Mouse (Mus musculus) cerebellum, adult 11 months (tissue): ENCODE results near the gene Xrra1.
"Not testable (repeated sequence)": the region's sequence is repeated elsewhere in the genome, so short reads cannot be mapped to it uniquely, and the experiment has no call there.

Experiments used
- DNase-seq: peaks from one replicate; pipeline ENCODE4 v3.0.0; 2022

The Xrra1 gene

DNA sequence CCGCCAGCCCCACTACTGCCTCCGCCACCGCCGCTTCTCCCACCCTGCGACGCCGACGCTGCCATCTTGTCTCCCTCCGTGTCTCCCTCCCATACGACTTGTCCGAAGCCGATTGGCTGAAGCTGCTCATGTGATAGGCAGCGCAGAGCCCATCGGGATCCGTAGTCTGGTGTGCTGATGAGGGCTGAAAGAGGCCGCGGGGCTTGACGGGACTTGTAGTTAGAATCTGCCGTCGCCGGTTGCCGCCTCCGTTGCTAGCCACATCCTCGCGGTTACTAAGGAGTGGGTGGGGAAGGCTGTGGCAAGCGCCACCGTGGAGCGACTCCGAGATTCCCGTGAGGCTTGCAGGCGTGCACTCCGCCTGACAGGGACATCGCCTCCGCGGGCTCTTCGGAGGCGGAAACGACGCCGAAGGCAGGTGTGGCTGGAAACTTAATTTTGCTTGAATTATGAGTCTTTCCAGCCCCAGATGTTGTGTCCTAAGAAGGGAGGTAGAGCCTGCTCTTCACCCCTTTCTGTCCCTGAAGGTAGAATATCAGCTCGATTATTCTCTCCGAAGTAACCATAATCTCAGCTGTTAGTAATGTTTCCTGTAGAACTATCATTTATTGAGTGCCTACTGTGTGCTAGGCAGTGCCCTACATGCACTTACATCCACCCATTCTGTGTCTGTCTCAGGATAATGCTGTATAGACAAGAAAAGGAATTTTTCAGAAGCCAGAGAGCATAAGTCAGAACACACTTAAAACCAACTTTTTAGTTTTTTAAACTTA is at the start of gene Xrra1:
Gene Xrra1, plus strand, starts transcription at position 304 of the 773 bp plus-strand sequence.
- peak; percentile 94 for DNase-seq

DNA sequence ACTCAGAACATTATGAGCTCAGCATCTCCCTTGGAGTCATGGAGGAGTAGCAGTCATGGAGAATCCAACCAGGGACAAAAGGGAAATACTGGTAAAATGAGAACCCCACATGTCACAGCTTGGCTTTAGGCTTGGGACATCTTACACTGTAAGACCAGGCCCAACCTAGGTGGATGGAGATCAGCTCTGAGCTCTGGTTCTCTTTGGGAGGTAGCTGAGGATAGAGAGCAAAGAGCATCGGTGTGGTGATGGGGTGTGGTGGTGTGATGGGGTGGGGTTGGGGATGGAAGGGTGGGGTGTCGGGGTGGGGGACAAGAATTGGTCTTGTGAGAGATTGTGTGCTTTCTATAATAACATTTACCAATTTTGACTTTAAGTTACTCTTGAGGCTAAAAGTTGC is 48.1 kb upstream of the Xrra1 start:
- no peak for DNase-seq

DNA sequence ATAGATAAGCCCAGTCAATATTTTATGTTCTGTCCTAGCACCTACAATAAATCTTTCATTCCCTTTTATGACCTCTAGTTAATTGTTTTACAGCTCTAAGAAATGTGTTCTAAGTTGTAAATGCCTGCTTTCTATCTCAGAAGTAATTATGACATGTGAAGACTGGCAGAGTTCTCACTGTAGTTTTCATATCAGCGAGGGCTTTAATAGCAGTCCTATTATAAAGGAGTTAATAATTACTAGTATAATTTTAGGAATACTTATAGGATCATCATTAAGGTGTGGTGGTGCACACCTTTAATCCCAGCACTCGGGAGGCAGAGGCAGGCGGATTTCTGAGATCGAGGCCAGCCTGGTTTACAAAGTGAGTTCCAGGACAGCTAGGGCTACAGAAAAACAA is 47.3 kb upstream of the Xrra1 start:
- DNase-seq, result no peak

DNA sequence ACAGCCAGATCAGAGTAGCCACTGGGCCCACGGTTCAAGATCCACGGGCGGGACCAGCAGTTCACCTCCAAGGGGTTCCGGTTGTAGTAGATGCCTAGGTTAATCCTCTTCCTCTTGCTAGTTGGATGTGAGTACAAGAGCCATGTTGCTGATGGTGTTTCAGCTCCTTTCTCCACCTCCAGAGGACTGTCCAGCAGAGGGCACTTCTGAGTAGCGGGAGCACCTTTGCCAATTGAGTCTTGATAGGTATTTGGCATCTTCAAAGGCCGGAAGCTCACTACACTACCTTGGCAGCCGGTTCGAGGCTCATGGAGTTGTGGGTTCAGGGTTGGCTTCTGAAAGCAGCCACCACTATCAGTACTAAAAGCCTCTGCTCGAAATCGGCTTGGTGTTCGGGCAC is 45.5 kb upstream of the Xrra1 start:
- peak; percentile 21 for DNase-seq

DNA sequence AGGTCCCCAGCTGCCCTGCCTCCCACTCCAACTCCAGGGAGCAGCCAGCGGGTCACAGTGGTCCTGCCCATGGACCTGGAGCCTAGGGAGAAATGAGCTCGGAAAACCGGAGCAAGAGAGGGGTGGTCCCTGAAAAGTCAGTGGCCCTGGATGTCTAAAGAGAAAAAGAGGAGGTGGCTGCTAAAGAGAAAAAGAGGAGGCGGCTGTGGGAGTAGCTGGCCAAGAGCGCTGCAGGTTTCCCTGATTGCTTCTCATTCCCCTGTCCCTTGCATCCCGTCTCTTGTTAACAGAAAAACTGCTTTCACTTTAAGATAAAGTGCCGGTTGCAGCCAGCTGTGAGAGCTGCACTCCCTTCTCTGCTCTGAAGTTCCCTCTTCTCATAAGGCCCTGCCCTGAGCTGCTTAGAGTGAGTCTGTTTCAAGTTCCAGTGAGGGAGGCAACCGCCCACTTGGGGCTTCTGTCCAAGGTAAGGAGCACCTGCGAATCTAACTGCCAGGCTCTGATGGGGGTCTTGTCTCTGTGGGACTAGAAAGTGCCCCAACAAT is 40.7 kb upstream of the Xrra1 start:
- not testable (repeated sequence) for DNase-seq

DNA sequence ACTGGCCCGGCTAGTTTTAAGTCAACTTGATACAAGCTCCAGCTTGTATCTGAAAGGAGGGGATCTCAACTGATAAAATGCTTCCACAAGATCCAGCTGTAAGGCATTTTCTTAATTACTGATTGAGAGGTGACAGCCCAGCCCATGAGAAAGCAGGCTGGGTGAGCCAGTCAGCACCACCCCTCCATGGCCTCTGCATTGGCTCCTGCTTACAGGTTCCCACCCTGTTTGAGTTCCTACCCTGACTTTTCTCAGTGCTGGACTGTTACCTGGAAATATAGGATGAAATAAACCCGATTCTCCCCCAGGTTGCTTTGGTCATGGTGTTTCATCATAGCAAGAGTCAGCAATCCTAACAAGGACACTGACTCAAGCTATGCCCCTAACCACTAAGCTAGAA is 37.0 kb upstream of the Xrra1 start:
- DNase-seq, result no peak

DNA sequence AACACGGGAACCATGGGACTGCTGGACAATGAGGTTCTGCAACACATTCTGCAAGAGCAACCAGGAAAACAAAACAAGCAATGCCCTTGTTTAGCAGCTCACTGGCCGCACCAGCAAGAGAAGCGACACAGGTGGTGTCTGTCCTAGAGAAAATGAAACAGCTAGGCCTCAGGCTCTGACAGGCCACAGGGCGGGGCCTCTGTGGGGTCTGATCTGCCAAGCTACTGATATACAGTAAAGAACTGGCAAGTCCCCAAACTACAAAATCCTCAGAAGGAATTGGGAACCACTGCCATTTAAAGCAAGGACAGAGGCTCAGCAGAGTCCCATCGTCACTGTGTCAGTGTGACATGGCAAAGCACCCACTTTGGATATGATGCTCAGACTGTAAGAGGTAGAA is 36.5 kb upstream of the Xrra1 start:
- no peak for DNase-seq

DNA sequence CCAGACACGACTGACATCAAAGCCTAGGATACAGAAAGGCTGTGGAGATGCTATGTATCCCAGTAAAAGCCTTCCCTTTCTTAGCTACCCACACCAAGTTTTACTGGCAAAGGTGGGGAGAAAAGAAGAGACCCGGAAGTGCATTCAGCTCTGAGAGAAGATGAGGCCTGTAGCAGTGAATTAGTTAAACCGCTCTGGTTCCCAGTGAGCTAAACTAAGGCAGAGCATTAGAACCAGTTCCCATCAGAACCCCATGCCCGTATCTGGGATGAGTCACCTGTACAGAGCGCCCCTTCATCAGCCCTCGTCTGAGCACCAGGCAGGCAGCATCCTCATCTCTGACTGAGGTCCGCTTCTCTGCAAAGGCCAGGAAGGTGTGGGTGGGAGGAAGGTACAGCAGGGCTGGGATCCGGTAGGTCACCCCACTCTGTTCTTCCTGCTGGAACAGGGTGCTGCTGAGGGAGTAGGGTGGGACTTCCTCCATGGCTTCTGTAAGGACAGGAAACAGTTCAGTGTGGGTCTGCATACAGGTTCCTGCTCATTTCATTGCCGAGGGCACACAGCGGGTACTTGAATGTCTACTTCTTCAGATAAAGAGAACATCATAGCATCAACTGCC is 35.8 kb upstream of the Xrra1 start:
- DNase-seq, result no peak

DNA sequence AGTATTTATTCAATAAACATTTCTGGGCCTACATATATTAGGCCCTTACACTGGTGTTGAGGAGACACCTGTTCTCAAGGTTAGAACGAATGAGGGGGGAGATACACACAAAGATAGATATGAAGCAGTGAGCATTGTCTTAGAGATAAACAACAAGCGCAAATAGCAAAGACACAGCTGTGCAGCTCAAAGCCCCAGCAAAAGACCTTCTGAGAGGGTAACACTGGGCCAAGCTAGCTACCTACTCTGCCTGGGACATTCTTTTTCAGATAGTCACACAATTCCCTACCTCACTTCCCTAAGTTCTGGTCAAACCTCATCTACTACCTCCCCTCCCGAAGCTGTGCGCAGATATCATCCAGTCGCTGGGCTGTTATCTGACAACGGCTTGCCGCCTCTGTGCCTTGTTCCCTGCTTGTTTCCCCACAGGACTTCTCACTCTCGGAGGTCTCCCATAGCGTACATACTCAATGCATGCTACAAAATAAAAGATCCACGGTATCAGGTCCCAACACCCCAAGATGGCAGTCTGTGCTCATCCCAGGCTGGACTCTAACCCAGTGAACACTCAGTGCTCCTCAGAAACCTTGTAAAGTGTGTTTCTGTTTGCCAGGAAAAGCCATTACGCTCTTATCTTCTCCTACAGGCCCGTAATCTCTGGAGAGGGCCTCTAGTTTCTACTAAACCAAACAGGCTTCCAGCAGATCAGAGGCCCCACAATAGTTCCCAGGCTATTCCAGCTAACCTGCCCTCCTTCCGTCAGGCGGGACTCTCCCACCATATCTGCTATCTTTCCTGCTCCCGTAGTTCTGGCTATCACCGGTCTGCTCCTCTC is 34.0 kb upstream of the Xrra1 start:
- DNase-seq, result no peak

DNA sequence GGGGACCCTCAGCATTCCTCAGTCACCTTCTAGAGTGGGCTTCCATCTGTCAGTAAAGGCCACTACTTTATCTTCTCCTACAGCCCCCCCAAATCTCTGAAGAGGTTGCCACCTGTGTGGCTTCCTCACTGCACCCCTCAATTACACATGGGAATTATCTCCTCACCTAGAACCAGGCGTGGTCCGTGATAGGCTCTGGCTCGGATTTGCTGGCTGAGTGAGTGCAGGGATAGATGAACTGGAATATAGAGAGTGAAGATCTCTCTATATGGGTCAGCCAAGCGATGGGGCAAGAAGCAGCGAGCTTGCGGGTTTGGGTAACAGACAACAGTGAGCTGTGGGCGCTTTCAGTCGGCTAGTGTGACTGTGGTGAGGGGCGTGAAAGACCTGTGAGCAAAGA is 33.4 kb upstream of the Xrra1 start:
- DNase-seq, result no peak

DNA sequence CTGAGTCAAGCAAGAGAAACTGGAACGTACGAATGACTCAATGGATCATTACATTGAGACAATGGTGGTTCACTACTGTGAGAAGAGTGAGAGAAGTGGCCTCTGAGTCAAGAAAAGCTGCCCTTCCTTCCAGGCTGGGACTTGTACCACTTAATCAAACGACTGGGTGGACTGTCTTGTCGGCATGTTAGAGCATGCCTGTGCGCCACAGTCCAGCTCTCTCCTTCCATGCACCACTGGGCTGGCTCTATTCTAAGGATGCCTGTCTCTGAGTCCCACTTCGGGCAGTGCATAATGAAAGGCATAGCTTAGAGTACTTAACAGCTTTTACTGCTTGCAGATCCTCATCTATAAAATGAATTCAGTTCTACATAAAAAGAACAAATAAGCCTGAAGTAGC is 32.8 kb upstream of the Xrra1 start:
- no peak for DNase-seq

DNA sequence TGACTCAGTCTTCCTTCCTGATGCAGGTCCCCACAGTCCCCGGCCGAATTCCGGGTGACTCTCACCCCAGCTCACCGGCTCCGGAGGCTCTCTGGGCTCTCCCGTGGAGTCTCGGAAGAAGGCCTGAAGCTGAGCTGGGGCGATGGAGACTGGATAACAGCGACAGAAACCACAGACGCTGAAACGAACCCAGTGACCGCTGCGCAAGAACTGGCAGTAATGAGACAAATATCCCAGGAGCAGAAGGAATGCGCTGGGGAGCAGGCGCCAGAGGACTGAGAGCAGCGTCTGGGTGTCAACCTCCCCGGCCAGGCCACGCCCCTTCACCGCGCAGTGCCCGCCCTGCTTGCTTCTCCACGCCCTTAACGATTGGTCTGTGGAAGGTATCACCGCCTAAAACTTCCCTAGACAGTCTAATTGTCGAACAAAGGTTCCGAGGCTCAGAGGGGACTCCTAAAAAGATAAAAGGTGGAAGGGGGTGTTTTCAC is 30.8 kb upstream of the Xrra1 start, which contains the start of gene Neu3:
Gene Neu3, minus strand, starts transcription at position 335 of the 488 bp plus-strand sequence.
- DNase-seq, result peak; percentile 92

DNA sequence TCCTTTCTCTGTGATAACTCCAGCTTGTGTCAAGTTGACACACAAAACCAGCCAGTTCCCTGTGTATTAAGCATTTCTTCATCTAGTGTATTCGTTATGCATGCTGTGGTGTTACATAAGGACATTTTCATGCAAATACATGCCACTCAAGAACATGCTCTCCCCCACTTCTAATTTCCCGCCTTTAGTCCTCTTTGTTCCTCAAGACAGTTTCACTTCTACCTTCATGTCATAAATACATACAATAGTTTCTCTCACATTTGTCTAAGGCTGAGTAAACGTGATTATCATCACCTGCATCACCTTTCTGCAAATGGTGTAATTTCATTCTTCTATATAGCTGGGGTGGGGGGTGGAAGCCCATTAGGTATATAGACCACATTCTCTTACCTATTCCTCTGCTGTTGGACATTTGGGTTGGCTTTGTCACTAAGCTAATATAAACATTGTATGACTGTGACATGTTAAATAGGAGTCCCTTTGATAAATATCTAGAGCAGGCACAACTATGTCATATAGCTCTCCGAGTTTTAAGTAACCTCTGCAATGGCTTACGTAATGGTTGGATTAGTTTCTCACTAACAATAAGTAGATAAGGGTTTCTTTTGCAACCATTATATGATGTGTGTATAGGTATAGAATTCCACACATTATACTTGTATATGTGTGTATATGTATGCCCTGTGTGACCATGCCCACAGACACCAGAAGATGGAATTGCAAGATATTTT is 25.6 kb upstream of the Xrra1 start:
- DNase-seq, result no peak

DNA sequence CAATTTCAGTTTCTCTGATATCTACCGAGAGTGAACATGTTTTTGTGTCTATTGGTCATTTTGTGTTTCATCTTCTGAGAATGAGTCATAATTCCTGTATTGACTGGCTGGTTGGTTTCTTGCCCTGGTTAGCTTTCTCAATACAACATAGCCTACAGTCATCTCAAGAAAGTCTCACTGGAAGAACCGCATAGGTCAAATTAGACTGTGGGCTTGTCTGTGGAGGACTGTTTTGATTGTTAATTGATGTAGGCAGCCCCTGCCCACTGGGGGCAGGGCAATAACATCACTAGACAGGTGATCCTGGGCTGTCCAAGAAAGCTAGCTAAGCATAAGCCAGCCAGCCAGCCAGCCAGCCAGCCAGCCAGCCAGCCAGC is 25.1 kb upstream of the Xrra1 start:
- DNase-seq, result no peak

DNA sequence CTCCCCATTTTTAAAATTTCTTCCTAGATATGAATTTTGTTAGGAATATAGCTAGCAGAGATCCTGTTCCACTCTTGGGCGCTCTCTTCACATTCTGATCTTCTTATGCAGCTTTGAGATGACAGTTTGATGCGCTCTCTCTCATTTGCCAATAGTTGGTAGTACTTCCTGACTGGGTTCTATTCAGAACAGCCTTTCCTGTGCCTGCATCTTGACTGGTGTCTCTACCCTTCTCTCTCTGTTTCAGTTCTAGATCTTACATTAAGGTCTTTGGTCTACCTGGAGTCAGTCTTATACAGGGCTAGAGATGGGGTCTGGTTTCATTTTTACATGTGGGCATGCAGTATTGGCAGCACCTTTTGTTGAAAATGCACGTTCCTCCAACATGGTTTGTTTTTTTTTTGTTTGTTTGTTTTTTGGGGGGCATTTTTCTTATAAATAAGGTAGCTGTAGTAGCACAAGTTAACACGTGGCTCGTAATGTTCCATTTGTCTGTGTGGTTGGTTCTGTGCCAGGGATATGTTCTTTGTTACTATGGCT is 24.5 kb upstream of the Xrra1 start:
- no peak for DNase-seq

DNA sequence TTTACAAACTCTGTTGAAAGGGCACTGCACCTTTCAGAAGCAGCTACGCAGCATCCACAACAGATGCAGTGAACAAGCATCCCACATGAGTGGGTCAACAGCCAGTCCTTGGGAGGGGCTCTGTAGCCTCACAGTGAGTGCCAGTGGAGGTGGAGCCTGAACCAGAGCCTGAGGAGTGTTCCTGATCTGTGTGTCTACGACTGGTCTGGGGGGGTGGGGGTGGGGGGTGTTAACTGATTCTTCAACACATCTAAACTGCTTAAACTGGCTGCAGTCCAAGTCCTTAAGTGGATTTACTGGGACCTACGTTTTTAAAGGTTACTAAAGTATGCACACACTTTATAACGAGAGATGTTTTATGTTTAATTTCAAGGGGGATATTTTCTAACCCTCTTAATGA is 22.1 kb upstream of the Xrra1 start:
- DNase-seq, result no peak

DNA sequence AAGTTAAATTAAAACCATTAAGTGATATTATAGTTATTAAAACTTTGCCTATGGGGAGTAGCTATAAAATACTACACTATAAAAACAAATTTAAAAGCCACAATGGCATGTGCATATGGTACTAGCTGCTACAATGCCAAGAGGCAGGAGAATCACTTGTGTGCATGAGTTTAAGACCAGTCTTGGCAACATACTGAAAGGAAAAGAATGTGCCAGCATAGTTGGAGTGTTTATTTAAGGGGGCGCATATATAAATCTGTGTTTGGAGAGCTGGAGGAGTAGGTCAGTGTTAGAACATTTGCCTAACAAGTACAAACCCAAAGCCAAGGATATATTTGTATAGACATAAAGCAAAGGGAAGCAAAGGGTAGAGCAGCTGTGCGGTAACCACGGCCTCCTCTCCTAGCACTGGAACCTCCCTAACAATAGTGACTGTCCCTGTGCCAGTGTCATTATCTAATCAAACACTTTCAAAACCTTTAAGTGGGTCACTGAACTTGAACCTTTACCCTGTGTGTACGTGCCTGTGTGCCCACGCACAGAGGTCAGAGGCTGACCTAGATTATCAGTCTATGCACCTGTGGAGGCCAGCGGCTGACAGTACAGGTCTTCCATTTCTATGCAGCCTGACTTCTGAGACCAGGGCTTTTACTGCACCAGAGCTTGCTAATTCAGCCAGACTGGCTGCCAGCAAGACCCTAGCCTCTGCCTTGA is 21.4 kb upstream of the Xrra1 start:
- DNase-seq, result no peak

DNA sequence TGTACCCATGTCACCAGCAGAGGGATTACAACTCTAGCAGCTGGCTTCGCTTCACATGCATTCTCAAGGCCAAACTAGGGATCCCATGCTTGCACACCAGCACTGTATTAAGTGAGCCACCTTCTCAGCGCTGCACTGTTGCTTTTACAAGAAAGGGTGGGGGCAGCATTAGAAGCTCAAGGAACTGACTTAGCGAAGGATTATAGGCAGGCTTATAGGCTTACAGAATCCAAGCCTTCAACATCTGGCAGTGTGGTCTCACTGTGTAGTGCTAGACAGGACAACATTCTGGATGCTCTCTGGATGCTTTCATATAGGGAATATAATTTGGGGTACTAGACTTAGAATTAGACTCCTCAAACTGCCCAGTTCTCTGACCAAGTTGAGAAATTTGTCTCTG is 20.7 kb upstream of the Xrra1 start:
- DNase-seq, result no peak

DNA sequence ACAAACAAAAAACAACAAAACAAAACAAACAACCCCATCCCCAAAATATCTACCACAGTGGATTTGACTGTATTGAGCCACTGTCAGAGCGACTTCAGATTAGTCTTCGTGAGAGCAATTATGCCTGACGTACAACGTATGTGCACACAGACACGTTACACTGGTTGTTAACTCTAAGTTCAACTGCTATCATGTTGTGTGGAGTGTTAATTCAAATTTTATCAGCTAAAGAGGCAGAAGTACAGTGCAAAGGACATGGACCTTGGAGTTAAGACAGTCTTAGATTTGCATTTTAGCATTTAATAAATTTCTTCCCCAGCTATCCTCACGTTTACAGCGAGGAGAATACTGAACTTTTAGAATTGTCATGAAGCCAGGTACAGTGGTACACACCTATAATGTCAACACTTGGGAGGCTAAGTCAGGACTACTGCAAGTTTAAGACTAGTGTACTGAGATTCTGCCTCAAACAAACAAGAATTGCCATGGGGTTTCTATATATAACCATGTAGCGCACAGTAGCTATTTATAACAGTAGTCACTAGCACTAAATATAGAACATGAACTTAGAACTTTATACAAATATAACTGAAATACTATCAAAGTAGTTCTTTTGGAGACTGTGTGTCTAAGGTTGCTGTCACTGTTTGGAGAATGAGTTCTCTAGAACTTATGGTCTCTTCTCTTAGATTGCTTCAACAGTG is 13.2 kb upstream of the Xrra1 start:
- DNase-seq, result no peak

DNA sequence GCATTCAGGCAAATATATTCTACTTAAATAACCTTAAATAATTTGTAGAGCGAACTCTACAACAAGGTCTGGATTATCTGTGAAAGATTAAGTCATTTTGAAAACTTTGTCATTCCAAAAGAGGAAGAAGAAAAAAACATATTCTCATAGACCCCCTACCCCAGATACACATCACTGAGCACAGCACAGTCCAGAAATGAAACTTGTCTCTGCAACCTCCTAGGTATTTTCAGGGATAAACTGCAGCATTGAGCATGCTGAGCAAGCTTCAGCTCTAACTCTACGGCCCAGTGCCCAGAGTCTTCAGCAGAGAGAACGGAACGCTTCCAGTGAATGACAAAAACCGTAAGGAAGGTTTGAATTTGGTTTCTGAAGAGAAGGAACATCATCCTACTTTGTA is 8.4 kb upstream of the Xrra1 start:
- DNase-seq, result no peak

DNA sequence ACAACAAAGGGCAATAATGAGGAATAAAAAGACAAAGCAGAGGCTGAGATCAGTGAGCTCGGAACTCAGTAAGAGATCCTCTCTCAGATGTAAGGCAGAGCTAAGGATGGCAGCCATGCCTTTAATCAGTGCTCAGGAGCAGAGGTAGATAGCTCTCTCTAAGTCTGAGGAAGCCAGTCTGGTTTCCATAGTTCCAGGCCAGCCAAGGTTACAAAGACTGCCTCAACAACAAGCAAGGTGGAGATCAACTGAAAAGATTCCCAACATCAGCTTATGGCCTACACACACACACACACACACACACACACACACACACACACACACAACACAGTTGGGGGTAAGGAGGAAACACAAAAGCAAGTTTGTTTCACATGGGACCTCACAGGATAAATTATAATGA is 7.8 kb upstream of the Xrra1 start:
- DNase-seq, result no peak
